Mouse (Mus musculus) C2C12 (cell line): ENCODE measurements at regions not wholly inside any gene's neighbourhood (a gene's known extent, or its start where the extent isn't known, plus 50 kb on each side); places are given as distances from the start of the nearest gene placed in this dataset.

ENCODE experiments used
- CTCF ChIP-seq: IDR thresholded peaks from one replicate; pipeline ENCODE4 v1.5.1; 2011; ENCODE audit not compliant: control insufficient read depth, insufficient read depth, insufficient read length
- FOSL1 ChIP-seq: IDR thresholded peaks from one replicate; pipeline ENCODE4 v1.8.0; 2011; ENCODE audit warnings: mild to moderate bottlenecking, low read length; ENCODE audit not compliant: poor library complexity, insufficient read depth, severe bottlenecking
- MAX ChIP-seq: IDR thresholded peaks from one replicate; pipeline ENCODE4 v1.6.1; 2011; ENCODE audit warnings: mild to moderate bottlenecking, control low read depth
- MYOG ChIP-seq: IDR thresholded peaks from one replicate; pipeline ENCODE4 v1.6.1; 2011; ENCODE audit not compliant: control insufficient read depth, insufficient read length; ENCODE audit errors: extremely low read depth
- USF1 ChIP-seq: IDR thresholded peaks from one replicate; pipeline ENCODE4 v1.6.1; 2011; ENCODE audit warnings: low read depth, mild to moderate bottlenecking, control low read depth, moderate library complexity

- no peak for TF ChIP-seq USF1
- no peak for TF ChIP-seq CTCF
- no peak for TF ChIP-seq MAX
- no peak for TF ChIP-seq MYOG
- no peak for TF ChIP-seq FOSL1
These were observed 279.9 kb downstream of the Arl4a start for GRCm38 (mm10) chr12:39757975-39758374.
